Mouse (Mus musculus) erythroblast, embryonic 14.5 days (primary cell): ENCODE data around the gene Olfr1445.

Experiments used
- GATA1 ChIP-seq: IDR thresholded peaks from 2 replicates; pipeline ENCODE4 v1.6.1; 2012; ENCODE audit warnings: low read length, inconsistent platforms, mixed read lengths
- TAL1 ChIP-seq: IDR thresholded peaks from 3 replicates; pipeline ENCODE4 v1.6.1; 2012; ENCODE audit warnings: low read length, inconsistent platforms, mixed read lengths

DNA sequence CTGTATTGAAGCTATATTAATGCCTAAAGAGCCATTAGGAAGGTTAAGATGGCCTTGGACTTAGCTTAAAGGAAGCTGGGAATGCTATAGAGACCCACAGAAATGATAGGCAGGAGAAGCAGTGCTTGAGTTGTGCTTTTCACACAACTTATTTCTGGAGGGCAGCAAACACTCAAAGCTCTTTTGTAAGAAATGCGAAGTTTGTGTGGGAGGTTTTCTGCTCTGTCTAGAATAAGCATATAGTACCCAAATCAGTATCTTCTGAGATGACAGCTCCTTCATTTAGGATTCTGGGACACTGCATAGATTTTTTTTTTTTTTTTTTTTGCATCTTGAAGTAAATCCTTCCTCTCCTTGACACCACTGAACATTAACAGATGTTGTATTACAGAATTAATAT is 45.1 kb upstream of the Olfr1445 start:
- no peak for TF ChIP-seq GATA1
- TF ChIP-seq TAL1 = no peak
